Mouse (Mus musculus) skeletal muscle tissue, postnatal 0 days (tissue): ENCODE data around the gene Zim1. TPM values are rescaled to one million over a fixed set of nuclear protein-coding genes. Genes with fewer than 3 reads are reported as not detected.

ENCODE experiments used
- polyA plus RNA-seq: library from polyadenylated mRNA; unstranded; fragments of >200 nt; fragmentation: Nextera tagmentation; extraction: Ambion mirVana; gene quantifications from 2 replicates; pipeline ENCODE4 v1.2.1, GENCODE M21; 2015

Zim1 gene
- 27.3 and 34.9 TPM in 2 replicates for polyA plus RNA-seq

GRCm38 (mm10) chr7:6696241-6697045 is at the start of gene Zim1:
TSS of gene Zim1 (minus strand) at chr7:6696450.

GRCm38 (mm10) chr7:6730241-6730640 is 34.0 kb upstream of the Zim1 start, which contains the start of the genes Peg3 and Usp29:
TSS of gene Peg3 (minus strand) at chr7:6730431.
TSS of gene Usp29 (plus strand) at chr7:6730578.

Other genes starting within 250 kb of the Zim1 start
- not detected in 2 replicates for gene Olfr1336, start 240.3 kb downstream of the Zim1 start, polyA plus RNA-seq
- not detected in 2 replicates for gene Olfr1346, start 229.3 kb downstream of the Zim1 start, polyA plus RNA-seq
- gene Olfr5, start 209.5 kb downstream of the Zim1 start, polyA plus RNA-seq = not detected in 2 replicates
- gene Olfr1347, start 196.7 kb downstream of the Zim1 start, polyA plus RNA-seq = not detected in 2 replicates
- not detected in 2 replicates for gene Olfr1348, start 187.7 kb downstream of the Zim1 start, polyA plus RNA-seq
- gene Olfr1349, start 173.5 kb downstream of the Zim1 start, polyA plus RNA-seq = not detected in 2 replicates
- gene Olfr1350, start 131.6 kb downstream of the Zim1 start, polyA plus RNA-seq = not detected in 2 replicates
- gene Peg3, start 34.0 kb upstream of the Zim1 start, polyA plus RNA-seq = 182 and 198 TPM in 2 replicates
- gene Usp29, start 34.1 kb upstream of the Zim1 start, polyA plus RNA-seq = 15.9 and 18.9 TPM in 2 replicates